Mouse (Mus musculus) frontal cortex, postnatal 25 days (tissue): Measurements from ENCODE around the gene Lrch1.

Experiments used
- DNase-seq, 2 experiments: peaks; one replicate each; pipeline ENCODE4 v3.0.0; 2022; ENCODE audit warnings: low spot score in 2 of 2

Lrch1 gene

GRCm38 (mm10) chr14:74922039-74922736 is 25.5 kb downstream of the Lrch1 start:
- no peak for DNase-seq

DNA sequence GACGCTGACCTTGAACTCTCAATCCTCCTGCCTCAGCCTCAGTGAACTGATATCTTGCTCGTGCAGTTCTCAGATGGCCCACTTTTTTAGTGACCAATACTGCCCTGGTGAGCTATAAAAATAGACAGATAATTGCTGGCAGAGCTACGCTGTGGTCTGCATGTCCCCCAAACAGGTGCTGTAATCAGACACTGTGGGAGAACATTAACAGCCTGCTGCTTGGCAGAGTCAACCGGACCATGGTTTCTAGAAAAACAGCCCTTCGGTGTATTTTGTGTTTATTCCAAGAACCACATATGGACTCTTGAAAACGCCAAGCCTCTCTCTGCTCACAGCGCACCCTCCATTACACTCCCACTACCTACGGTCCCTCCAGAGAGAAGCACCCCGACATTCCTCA is 26.2 kb downstream of the Lrch1 start:
- no peak for DNase-seq

DNA sequence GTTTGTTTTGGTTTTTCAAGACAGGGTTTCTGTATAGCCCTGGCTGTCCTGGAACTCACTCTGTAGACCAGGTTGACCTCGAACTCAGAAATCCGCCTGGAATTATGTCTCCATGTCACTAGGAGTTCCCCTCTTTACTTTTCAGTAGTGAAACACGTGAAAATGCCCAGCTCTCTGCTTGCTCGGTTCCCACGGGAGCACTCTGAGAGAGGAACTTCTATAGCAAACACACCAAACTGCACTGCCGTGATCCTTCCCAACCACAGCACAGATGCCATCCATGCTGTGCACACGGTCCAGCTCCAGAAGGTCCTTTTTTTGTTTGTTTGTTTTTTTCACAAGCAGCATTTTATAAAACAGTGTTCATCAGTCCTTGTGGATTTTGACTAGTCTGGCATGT is 28.5 kb downstream of the Lrch1 start:
- no peak for DNase-seq

- no peak for DNase-seq
These were observed 29.1 kb downstream of the Lrch1 start for GRCm38 (mm10) chr14:74918521-74919103.

DNA sequence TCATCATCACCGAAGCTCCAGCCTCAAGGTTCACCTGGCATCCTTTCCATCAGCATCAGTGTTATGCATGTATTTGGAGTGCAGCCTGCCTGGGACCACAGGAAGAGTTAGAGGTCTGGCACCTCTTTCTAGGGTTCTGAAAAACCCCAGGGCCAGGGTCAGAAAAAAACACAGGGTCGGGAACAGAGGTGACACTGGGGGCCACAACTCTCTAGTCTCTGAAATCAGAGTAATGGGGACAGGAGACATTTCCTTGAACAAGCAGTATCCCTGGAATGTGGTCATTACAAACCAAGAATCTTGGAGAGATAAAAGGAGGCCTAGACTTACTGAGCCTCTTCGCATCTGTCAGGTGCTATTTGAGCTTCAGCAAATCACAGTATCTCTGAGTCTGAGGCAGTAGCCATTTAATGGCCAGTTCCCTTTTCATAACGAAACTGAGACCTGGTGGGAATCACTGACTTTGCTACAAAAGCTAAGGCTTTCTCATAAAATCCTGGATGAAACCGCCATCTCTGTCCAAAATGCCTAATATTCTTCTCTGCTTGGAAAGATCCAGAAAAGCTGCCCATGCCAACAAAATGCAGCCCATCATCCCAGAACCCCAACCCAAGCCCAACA is 30.1 kb downstream of the Lrch1 start:
- no peak for DNase-seq

DNA sequence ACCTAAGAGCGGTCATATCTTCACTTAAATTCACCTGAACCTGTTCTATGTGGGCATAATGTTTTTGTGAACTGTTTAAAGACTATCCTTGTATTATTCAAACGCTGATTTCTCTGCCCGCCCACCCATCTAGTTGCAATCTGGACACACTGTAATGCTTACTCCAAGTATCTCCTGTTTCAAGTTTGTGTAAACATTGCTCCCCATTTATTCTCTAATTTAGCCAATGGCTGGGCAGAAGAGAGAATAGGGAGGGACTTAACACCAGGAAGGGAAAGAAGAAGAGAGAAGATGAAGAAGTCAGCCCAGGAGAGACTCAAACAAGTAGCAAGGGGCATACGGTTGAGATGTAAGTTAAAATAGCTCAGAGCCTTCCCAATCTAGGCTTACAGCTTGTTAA is 31.0 kb downstream of the Lrch1 start:
- no peak for DNase-seq

DNA sequence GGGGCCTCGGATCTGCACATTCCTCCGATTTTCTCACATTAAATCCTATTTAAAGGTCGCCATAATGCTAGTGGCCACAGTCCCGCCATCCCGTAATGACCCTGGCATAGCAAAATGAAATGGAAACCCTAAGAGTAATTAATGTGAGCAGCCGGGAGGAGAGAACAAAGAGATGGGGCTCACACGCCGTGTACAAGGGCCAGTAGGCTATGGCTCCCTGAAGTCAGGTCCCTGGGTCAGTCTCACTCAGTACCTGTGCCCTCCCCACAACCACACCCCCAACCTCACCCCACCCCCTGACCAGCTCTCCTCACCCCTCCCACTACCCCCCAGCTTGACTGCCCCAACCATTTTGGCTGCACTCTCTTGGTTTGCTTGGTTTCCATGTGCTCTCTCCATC is 31.6 kb downstream of the Lrch1 start:
- DNase-seq: no peak

DNA sequence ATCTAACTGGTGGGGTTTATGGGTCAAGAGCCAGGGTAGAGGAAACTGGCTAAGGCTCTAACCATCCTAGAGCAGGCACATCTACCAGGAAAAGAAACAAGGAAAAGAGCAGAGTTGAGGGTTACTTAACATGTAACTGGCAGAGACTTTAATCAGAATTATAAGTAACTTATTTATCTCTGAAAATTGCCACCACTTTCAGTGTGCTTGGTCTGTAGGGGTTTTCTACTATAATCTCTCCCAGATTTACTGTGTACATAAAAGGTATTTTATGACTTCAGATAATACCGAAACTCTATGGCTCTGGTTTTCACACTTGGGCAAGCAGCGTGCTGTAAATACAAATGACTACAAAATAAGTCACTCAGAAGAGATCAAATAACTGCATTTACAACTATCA is 32.0 kb downstream of the Lrch1 start:
- no peak for DNase-seq

DNA sequence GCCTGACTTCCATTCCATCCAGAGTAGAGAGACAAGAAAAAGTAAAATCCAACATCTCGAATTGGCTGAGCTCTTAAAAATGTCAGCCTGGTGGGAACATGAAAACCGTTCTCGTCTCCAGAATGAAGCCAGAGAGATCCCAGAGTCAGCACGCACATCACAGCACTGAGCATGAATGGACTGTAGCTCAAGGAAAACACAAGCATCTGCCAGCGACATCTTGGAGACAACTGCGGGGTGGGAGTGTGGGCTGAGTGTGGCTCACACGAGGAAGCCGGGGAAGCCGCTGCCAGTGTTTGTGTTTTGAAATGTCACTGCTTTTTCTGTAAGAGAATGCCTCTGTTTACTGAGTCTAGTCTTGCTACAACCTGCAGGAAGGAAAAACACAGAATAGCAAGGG is 32.7 kb downstream of the Lrch1 start:
- peak; percentile 29 to 40 for DNase-seq

DNA sequence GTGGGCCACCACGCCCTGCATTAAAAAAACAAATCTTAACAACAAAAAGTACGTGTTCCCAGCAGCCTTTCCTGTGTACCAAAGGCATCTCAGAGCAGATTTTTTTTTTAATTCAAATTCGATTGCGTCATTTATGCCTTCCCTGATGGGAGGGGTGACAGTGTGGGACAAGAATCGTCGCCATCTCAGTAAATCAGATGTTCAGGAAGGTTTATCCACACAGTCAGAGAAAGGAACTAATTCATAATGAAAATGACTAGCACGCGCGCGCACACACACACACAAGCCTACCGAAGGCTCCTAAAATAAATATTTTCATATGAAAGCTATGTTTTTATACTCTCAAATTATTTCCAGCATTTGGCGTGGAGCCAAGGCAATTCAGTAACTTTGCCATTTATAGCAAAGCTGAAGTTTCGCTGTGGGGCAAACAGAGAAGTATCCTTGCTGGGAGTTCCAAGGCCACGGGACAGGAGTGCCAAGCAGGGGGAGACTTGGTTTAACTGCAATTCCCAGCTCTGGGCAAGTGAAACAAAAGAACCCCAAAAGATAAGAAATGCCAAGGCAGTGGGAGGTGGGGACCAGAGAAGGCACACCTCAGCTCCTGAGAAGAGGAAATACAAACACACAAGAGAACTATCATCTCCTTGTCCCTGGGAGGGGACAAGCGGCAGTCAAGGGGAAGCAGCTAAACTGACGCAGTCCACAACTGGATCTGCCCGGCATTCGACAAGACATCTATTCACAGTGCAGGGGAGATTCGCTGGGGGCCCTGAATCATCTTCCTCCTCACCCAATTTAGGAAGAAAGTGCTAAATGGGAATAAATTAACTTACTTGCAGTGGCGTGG is 34.1 kb downstream of the Lrch1 start:
- no peak for DNase-seq

DNA sequence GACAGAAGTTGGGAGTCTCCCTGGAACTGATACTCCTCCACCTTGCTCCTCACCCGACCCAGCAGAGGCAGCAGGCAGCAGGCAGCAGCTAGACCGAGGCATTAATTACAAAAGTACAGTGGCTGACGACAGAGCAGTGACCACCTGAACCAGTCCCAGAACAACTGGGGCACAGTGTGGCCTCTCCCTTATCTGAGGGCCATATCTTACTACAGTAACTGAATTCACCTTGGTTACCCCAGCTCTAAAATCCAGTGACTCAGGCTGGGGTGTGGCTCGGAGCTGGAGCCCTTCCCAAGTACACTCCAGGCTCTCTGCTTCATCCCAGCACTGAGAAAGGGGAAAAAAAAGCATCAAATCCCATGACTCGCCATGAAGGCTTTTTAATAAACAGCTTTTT is 37.3 kb downstream of the Lrch1 start:
- DNase-seq: no peak

GRCm38 (mm10) chr14:74909021-74909420 is 38.7 kb downstream of the Lrch1 start:
- DNase-seq: no peak

GRCm38 (mm10) chr14:74908250-74908649 is 39.4 kb downstream of the Lrch1 start:
- no peak for DNase-seq

GRCm38 (mm10) chr14:74907706-74908105 is 40.0 kb downstream of the Lrch1 start:
- DNase-seq: no peak

DNA sequence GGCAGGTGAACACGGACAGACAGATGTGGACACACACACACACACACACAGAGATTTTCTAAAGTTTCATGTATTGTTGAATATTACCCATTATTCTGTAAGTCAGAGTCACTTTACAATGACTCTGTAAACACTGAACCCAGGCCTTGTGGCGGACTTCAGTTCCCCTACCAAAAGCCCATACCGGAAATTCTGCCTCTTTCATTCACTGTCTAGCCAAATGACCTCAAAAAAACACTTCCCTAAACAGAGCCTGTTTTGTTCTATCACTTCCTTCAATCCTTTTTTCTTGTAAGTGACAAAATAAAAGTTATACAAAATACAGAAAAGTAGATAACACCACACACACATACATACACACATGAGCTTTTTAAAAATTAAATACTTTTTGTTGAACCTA is 41.7 kb downstream of the Lrch1 start:
- DNase-seq: no peak

- DNase-seq: no peak
These were observed 43.2 kb downstream of the Lrch1 start for GRCm38 (mm10) chr14:74904442-74904841.

DNA sequence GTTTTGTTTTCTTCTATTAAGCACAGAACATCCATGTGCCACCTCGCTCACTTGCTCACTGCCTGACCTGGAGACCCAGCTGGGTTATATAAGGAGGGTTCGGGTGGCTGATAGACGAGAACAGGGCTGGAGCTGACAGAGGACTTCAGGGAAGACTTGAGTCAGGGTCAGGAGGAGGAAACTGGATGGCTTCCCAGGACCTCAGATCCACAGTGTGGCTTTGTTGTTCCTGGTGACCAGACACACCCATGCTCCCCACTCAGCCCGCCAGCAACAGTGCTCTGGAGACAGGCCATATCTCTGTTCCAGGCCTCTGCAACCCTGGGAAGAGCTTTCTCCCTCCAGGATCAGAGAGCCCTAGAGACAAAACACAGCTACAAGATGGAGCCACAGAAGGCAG is 44.6 kb downstream of the Lrch1 start:
- DNase-seq: no peak

GRCm38 (mm10) chr14:74900705-74901369 is 46.8 kb downstream of the Lrch1 start:
- no peak for DNase-seq

- no peak for DNase-seq
These were observed 47.5 kb downstream of the Lrch1 start for GRCm38 (mm10) chr14:74899953-74900704.

DNA sequence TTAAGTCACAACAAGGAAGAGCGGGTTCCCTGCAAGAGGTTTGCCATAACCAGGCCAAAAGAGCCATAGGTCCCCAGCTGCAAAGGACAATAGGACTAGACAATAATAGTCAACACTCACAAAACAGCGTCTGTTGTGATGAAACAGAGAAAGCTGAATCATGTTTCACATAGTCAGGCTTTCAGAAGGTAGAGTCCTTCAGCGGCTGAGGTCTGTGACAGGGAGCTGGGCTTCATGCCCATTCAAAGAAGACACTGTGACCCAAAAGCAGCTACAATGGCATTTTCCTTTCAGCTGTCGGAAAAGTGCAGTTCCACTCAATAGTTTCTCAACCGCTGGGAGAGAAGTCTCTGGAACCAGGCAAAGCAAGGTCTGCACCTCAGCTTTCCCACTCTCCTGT is 48.7 kb downstream of the Lrch1 start:
- DNase-seq: no peak

DNA sequence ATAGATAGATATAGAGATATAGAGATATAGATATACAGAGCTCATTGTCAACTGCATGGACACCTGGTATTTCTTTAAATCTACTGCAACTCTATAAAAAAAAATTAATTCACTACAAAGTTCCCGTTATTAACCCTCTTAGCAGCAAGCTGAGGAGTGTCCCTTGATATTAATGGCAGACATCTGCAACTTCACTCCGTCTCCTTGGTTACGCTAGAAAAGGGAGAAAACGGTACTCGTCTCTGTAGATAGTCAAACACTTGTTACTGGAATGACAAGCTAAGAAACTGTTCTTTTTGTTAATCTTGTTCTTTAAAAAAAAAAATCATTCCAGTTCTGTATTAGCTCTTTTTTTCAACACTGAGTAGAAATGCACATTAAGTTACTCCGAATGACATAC is 54.0 kb downstream of the Lrch1 start:
- no peak for DNase-seq
